Mouse (Mus musculus): ENCODE results near the gene Acin1. TPM values are rescaled to one million over a fixed set of nuclear protein-coding genes. Genes with fewer than 3 reads are reported as not detected.
A peak's percentile ranks its signal among the peaks of the same experiment; 100 is the strongest.

Gene Acin1
- total RNA-seq, 2 experiments from 2014 or later = 223 to 242 TPM

DNA sequence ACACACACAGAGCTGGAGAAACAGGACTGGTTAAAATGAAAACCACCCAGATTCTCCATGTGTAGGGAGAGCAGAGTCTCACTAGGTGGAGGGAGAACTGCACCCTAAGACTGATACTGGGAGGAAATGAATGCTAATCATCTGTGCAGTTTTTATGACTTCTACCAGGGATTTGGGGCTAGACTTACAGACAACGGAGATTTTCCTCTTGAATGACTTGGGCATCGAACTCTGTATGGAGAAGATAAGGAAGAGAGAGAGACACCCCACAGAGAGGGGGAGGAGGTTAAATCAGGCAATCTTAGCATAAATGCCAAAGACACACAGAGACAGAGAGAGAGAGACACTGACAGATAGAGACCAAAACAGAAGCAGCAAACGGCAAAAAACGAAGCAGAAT lies 38.8 kb downstream of the Acin1 start:
- H3K27ac ChIP-seq = no peak overlapping the region; the same call in 1 of the 2 replicates
- TF ChIP-seq CTCF (conservative IDR thresholded peaks at IDR 0.05) = no peak
- no peak overlapping the region for H3K4me3 ChIP-seq
- no peak for DNase-seq (ENCODE audit: low spot score in 2 of 2)

DNA sequence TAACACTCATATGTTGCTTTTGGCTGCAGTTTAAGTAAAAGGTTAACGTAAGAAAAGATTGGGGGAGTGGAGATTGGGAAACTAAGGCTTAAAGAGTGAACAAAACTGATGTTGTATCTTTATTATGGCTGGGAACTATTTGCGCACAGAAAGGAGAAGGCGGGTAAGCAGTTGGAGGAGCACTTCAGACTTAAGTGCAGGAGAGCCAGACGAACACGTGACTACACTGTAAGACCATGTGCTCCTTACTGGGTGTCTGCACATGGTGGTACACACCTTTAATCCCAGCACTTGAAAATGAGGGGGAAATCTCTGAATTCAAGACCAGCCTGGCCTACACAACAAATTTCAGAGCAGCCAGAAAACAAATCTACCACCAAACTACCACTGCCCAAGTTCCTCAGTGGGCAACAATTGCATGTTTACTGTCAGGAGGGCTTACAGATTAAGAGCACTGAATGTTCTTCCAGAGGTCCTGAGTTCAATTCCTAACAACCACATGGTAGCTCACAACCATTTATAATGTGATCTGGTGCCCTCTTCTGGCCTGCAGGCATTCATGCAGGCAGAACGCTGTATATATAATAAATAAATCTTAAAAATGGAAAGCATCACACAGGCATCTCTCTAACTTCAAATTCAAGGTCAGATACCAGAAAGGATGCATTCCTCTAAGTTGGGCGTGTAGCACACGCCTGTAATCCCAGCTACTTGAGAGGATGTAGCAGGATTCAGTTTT lies 39.7 kb downstream of the Acin1 start:
- peak; percentile 79 for TF ChIP-seq CTCF (conservative IDR thresholded peaks at IDR 0.05)
- no peak overlapping the region for H3K4me3 ChIP-seq
- no peak overlapping the region for H3K27ac ChIP-seq
- no peak for DNase-seq (ENCODE audit: low spot score in 2 of 2)

DNA sequence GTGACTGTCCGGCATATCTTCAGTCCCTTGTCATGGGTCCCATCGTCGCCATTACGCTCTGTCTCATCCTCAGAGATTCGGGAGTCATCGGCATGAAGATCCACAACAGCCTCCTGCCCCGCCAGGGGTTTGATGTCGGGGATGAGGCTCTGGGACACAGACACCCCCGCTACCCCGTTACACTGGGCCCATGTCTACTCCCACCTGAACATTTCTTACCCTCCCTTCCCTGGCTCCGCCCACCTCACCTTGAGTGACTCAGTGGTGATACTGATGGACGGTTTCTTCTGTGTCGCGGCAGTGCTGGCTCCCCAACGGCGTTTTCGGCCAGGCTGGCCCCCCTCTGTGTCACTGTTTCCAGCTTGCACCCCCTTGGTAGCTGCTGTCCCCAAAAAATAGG lies 40.3 kb downstream of the Acin1 start:
- TF ChIP-seq CTCF (conservative IDR thresholded peaks at IDR 0.05) = no peak

DNA sequence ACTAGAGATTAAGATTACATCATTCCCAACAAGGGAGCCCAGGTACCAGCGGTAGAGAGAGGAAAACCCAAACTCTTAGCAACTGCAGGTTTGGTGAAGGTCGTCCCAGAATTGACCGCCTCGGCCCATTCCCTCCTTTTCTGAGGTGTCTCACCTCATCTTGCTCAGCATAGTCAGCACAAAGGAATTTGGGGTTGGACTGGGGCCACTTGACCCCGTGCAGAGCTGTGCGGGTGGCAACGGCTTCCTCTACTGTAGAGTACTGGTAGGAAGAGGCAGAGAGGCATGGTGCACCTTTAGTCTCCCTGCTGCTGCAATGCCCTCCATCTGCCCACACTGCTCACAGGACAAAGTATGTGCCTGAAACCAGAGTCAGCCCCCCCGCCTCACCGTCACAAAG lies 42.4 kb downstream of the Acin1 start:
- TF ChIP-seq CTCF (conservative IDR thresholded peaks at IDR 0.05) = no peak
- Histone ChIP-seq H3K4me3 (no peak overlapping the region), H3K27ac (no peak overlapping the region)
- no peak for DNase-seq (ENCODE audit: low spot score in 2 of 2)

More for the DNA sequence above, 40.3 kb downstream of the Acin1 start:
- no peak for DNase-seq (ENCODE audit: low spot score in 2 of 2)
- Histone ChIP-seq H3K4me3 (no peak overlapping the region), H3K27ac (no peak overlapping the region)

DNA sequence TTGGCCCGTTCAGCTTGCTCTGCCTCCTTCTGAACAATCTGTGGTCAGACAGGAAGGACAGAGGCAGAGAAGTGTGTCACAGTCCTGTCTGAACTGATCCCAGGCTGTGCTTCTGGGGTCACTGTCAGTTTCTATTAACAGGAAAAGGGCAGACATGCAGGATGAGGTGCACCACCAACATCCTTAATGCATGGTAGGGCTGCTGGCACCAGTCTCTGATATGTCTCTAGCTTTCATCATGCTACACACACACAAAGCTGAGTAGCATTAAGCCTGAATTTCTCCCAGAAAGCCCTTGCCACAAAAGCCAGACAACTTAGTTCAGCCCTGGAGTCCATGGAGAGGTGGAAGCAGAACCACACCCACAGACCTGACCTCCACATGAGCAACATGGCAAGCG lies 43.7 kb downstream of the Acin1 start:
- no peak overlapping the region for H3K4me3 ChIP-seq
- no peak for TF ChIP-seq CTCF (conservative IDR thresholded peaks at IDR 0.05)
- no peak overlapping the region for H3K27ac ChIP-seq
- DNase-seq (ENCODE audit: low spot score in 2 of 2) = no peak

DNA sequence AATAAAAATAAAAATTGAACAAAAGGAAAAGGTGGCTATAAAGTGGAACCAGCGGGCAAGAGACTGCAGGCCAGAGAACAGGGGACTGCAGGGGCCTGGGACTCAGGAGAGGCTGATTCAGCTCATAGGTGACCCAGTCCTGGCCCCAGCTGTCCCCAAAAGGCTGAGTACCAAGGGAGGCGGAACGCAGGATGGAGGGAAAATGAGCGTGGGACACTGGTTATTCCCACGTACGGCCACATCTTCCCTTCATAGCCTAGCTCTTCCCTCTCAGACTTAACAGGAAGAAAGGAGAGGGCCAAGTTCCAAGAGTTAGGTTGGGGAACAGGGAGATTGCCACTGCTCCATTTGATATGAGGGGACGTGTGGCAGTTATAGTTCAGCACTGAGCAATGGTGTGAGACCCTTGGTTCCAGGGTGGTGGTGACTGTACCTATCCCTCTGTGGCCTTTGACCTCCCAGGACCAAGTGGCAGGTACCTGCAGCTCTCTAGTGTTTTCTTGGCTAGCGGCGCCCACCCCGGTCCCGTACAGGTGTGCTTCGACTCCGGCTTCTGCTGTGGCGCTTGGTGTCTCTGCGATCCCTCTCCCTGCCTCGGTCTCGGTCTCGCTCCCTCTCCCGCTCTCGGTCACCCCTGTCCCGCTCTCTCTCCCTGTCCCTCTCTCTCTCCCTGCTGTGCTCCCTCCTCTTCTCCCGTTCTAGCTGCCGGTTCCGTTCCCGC lies 44.3 kb downstream of the Acin1 start:
- no peak overlapping the region for H3K4me3 ChIP-seq
- H3K27ac ChIP-seq = no peak overlapping the region
- no peak for DNase-seq (ENCODE audit: low spot score in 2 of 2)
- TF ChIP-seq CTCF (conservative IDR thresholded peaks at IDR 0.05) = no peak

DNA sequence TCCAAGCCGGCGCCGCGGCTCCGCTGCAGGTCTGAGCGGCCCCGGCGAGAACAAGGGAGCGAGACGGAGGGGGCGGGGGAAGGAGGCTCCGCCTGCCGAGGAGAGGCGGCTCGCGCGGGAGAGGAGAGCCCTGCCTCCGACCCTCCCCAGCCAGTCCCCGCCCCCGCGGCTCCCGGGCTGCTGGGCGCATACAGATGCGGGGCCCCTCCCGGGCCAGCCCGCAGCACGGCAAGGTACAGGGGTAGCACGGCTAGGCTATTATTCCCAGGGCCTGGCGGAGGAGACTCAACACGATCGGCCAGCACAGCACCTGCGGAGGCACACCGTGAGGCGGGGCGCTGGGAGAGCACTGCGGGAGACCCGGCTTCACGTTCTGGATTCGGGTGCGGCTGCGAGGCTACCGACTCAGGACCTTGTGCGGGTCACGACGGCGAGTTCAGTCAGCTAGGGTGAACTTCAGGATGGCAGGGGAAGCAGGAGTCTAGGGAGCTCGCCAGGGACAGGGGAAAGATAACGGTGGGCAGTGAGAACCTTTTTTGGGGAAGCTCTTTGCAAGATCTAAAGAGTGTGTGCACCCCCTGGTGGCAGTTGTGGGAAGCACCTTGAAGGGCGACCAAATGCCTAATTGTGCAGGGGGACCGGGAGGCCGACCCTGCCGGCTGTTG lies 45.3 kb downstream of the Acin1 start, which contains the start of gene Cdh24:
TSS of gene Cdh24 (minus strand) at position 60 of the 665 bp plus-strand sequence.
- peak; percentile 86 to 91 for DNase-seq (ENCODE audit: low spot score in 2 of 2)
- TF ChIP-seq CTCF (conservative IDR thresholded peaks at IDR 0.05) = peak; percentile 95
- H3K27ac ChIP-seq = peak within 1 kb of the TSS; percentile 83
- H3K4me3 ChIP-seq = peak within 1 kb of the TSS; percentile 92

DNA sequence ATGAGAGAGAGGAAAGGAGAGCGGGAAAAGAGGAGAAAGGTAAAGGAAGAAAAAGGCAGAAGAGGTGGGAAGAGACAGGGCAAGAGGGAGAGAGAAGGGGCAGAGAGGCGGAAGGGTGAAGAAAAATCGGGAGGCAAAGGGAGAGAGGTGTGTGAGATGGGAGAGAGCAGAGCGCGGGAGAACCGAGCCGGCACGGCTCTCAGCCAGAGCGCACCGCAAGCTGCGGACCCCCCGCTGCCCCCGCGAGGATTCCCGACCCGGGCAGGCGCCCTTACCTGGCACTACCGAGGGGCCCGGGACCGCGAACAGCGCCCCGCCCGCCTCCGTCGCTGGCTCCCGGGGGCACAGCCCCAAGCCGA lies 45.8 kb downstream of the Acin1 start, which contains the start of gene Gm17606:
TSS of gene Gm17606 (plus strand) at position 7 of the 359 bp plus-strand sequence.
- H3K27ac ChIP-seq = peak within 1 kb of the TSS; percentile 83
- no peak for DNase-seq (ENCODE audit: low spot score in 2 of 2)
- no peak for TF ChIP-seq CTCF (conservative IDR thresholded peaks at IDR 0.05)
- peak within 1 kb of the TSS; percentile 92 for H3K4me3 ChIP-seq

DNA sequence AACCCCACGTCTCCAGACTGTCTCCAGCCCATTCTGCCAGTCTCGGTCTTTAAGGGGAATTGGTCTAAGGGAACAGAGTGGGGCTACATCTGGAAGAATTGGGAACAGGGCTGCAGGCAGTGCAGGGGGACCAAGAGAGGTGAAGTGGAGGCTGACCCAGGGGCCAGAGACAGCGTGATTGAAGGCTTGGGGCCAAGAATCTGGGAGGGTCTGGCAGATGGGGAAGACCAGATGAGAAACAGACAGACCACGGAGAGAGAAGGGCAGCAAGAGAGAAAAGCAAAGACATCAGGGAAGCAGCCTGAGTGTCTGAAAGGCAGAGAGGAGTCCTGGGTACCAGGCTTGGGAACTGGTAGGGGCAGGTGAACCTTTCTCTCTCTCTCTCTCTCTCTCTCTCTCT lies 46.6 kb downstream of the Acin1 start:
- DNase-seq (ENCODE audit: low spot score in 2 of 2) = no peak

DNA sequence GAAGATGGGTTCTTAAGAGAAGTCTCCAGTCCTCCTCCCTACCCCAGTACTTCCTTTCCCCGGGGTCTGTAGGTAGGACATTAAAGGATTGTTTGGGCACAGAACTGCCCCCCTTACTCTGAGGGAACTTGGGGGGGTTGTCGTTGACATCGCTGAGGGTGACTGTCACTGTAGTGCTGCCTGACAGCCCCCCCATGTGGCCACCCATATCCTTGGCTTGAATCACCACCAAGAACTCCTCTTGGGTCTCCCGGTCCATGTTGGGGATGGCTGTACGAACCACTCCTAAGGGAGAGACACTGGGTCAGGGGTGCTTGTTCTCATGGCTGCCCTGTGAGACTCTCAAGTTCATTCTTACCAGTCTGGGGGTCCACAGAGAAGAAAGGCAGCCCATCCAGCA lies 48.5 kb downstream of the Acin1 start:
- TF ChIP-seq CTCF (conservative IDR thresholded peaks at IDR 0.05) = peak; percentile 70
- peak in 1 of 2 experiments; percentile 57 for DNase-seq (ENCODE audit: low spot score in 2 of 2)
- Histone ChIP-seq H3K27ac (no peak overlapping the region), H3K4me3 (no peak overlapping the region)

More for the DNA sequence above, 46.6 kb downstream of the Acin1 start:
- no peak overlapping the region for H3K27ac ChIP-seq
- TF ChIP-seq CTCF (conservative IDR thresholded peaks at IDR 0.05) = no peak
- H3K4me3 ChIP-seq = no peak overlapping the region

DNA sequence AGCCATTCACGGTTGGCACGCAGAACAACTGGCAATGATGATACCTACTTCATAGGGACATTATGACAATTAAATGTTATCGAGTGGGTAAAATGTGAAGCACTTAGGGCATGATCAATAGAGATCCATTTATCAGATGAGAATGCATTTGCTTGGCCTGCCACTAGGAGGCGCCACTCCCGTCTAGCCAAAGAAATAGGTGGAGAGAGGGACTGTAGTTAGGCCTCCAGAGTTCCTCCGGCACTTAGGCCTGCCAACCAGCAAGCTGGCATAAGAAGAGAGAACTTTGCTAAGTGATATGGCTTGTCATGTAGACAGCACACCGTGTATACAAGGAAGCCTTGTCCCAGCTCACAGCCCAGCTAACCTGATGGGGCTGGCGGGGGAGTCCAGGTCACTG lies 49.8 kb downstream of the Acin1 start:
- TF ChIP-seq CTCF (conservative IDR thresholded peaks at IDR 0.05) = peak; percentile 97
- Histone ChIP-seq H3K4me3 (no peak overlapping the region), H3K27ac (no peak overlapping the region)
- DNase-seq (ENCODE audit: low spot score in 2 of 2) = peak in 1 of 2 experiments; percentile 69

DNA sequence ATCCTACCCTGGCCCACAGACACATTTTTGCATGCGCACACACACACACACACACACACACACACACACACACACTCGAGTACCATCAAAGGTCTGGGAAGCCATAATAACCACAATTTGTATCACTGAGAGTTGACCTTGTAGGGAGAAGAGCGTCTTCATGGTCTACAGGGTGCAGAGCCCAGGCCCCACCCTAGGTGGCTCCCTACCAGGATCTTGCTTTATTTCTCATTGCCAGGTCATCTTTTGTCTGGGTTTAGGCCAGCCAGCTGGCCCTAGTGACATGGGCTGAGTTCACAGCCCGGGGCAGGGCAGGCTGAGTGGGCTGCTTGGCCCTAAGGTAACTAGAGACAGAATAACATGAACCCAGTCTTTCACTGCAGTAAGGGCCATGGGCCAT lies 52.5 kb downstream of the Acin1 start:
- DNase-seq (ENCODE audit: low spot score in 2 of 2) = no peak
- no peak overlapping the region for H3K4me3 ChIP-seq
- TF ChIP-seq CTCF (conservative IDR thresholded peaks at IDR 0.05) = peak; percentile 52

DNA sequence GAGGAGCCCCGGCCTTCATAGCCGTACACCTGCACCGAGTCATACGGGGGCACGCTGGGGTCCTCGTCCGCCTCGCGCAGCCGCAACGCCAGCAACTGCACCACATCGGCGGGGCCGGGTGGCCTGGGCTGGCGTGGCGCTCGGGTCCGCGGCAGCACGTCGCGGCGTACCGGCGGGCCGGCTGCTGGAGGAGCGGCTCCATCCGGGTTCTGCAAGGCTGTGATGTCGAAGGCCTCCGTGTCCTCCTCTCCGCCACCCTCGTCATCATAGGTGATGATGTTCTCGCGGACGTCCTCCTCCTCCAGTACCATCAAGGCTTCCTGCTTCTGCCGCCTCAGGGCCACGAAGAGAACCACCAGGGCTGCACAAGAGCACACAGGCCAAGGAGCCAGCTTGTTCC lies 54.5 kb downstream of the Acin1 start:
- DNase-seq (ENCODE audit: low spot score in 2 of 2) = no peak
- no peak overlapping the region for H3K27ac ChIP-seq
- no peak for TF ChIP-seq CTCF (conservative IDR thresholded peaks at IDR 0.05)
- no peak overlapping the region for H3K4me3 ChIP-seq

More for the DNA sequence above, 52.5 kb downstream of the Acin1 start:
- no peak overlapping the region for H3K27ac ChIP-seq

Measured in layer of hippocampus, adult 2 months (tissue).